Mouse (Mus musculus) layer of hippocampus, adult 9-11 months (tissue): ENCODE data around the gene Cd274.

ENCODE experiments used
- DNase-seq: peaks from one replicate; pipeline ENCODE4 v3.0.0; 2022

The Cd274 gene

DNA sequence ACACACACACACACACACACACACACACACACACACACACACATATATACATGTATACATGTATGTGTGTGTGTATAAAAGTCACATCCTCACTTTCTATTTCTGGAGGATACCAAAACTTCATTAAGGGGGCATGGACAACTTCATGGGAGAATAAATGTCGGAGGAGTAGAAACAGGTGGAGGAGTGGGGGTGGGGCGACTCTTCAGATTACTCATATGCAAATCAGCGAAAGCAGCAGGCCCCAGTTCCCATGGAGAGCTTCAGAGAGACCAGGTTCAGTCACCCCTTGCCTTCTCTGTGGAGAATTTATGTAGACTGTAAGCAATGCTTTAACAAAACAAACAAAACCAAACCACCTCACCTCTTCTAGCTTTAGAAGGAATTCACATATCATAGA, 2.1 kb upstream of the Cd274 start:
- no peak for DNase-seq

DNA sequence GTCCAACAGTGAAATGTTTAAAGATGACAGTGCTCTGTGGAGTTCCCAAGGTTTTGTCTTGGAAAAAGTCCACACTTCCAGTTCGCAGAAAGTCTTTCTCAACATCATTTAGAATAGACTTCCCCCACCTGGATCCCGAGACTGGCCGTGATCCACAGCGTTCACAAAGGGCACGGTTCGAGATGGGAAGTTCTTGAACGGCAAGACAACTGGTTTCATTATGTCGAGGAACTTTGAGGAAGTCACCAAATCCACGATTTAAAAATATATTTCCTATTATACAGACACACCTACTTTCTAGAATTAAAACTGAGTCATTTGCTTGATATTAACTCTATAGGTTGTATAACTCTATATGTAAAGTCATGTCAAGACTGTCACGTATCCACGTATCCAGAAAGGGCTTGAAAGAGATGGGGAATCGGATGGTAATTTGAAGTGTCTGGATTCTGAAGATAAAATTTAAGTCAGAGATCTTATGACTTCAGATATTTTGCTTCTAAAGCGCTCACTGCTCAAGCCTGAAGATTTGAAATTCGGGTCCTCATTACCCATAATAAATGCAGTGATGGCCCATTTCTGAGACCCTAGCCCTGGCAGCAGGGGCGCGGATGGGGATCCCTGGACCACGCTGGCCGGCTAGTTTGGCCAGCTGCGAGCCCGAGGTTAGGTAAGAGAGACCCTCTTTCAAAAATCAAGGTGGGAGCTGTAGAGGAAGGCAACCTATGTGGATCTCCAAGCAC, 858 bp upstream of the Cd274 start:
- DNase-seq, result no peak

DNA sequence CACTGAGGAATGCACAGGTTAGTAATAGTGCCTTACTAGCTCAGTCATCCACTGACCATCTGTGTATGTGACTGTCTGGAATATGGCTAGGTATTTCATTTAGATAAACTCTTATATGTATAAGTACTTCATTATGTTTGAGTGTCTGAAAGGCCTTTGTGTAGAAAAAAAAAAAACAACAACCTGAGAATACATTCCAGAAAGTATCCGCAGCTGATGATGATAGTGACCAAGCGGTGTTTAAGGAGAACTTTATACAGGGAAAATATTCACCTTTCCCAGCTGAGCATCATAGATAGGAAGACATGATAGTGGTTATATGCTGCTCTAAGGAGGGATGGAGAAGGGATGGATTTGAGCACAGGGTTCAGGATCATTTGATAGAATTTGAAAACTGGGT, 786 bp downstream of the Cd274 start:
- no peak for DNase-seq

DNA sequence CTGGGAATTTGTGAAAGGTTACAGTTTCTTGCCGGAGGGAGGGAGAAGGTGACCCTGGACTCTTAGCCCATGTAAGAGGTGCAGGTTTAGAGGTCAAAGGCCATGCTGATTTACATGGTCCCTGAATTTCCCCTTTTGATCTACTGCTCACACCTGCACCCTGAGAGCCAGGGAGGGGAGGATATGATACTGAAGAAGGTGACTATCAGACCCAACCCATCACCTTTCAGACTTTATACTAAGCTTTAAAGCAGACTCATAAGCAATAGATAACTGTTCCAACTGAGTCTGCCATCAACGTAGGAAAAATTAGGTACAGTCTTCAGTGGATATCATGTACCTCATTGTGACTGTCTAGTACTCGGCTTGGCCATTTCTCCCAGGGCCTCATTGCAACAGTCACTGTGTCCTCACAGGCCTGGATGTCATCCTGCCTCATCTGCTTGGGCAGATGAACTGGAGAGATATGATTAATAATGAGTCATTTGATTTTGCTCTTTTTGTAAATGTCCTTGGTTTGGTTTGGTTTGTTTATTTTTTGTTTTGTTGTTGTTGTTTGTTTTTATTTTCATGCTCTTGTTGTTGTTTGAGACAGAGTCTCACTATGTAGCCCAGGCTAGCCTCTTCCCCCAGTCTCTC, 1.5 kb downstream of the Cd274 start:
- DNase-seq, result no peak

DNA sequence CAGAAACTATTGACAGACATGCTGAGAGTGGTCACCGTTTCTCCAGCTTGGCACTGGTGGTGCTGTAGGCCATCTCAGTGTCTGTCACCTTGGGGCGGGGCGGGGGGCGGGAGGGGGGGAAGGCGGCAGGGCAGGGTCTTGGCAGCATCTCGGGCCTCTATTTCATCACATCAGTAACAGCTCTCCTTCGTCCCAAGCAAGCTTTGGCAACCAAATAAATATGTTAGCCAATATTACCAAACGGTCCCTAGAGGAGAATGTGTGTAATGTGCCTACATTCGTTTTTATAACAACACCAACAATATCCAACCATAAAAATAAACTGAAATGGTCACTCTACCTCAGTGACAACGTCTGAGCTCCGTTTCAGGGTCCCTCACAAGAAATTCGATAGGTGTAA, 2.9 kb downstream of the Cd274 start:
- no peak for DNase-seq

DNA sequence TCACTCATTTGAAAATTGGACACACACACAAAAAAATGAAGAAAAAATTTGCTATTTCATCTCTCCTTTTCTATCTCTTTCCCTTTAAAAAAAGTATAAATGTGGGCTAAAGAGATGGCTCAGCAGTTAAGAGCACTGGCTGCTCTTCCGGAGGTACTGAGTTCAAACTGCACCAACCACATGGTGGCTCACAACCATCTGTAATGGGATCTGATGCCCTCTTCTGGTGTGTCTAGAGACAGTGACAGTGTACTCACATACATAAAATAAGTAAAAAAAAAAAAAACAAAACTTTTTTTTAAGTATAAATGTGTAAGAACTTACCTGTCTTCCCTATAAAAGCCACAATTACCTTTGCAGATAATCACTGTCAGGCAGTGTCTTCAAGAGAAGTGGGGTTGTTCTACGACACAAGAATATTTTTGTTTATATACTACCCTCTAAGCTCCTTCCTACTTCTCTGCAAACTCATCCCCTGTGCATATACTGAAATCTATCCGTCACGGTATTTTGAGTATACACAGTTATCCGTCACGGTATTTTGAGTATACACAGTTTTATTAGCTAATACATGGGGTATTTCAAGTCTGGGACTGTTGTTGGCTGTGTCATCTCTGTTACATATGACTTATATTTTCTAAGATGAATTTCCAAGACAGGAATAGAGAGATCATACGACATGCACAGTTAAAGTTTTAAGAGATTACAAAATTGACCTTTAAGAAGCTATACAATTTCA, 3.5 kb downstream of the Cd274 start:
- DNase-seq, result no peak

DNA sequence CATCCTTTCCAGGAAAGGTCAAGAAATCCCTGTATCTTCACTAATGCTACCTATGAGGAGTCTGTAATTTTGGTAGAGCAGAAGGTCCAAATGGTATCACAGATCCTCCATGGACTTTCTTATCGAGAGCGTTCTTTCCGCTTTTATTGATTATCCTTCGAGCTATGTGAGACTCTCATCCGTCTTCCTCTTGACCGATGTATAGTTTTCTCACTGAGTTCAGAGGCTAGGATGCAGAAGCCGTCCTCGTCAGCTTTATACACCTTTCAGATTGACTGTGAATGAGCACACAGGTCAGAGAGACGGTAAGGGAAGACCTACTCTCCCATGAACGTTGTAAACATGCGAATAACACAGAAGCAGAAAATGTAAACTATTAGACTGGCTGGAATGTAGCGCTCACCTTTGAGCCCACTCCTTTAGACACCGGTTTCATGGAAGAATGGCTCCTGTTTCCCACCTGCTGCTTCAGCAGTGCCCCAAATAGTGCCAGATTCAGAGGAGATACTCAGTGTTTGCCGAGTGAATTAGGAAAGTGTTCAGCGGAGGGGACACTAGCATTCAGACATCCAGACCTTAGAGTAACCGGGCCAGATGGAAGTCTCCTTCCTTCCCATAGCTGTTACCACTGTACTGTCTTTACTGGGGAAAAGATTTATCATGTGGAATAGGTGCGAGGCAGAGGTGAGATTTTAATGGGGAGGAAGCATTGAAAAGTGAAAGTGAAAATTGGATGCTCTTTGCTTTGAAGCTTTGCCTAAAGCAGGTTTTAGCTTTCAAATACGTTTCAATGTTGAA, 4.2 kb downstream of the Cd274 start:
- DNase-seq, result no peak

DNA sequence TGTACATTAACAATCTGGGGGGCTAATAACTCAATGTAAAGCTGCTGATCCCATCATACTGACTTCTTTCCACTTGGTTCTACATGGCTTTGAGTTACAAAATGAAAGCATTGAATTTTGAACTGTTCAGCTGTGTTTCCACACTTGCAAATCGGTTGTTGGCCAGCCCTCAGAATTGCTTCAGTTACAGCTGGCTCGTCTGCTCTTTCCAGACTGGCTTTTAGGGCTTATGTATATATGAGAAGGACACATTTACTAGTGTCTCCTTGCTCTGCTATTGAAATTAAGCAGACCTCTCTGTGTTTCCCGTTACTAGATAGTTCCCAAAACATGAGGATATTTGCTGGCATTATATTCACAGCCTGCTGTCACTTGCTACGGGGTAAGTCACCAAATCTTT, 4.9 kb downstream of the Cd274 start:
- peak; percentile 46 for DNase-seq

DNA sequence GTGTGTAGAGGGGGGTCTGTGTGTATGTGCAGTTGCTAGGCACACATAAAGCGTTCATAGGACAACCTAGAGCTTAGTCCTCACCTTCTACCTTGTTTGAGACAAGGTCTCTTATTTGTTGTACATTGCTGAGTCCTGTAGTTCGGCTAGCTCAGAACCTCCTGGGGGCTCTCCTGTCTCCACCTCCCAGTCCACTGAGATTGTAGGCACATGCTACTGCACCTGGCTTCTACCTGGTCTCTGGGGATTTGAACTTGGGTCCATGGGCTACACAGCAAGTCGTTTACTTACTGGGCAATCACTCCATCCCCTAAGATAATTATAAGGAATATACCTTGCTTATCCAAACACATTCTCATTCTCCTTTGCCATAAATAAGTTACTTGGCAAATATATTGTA, 5.4 kb downstream of the Cd274 start:
- no peak for DNase-seq

DNA sequence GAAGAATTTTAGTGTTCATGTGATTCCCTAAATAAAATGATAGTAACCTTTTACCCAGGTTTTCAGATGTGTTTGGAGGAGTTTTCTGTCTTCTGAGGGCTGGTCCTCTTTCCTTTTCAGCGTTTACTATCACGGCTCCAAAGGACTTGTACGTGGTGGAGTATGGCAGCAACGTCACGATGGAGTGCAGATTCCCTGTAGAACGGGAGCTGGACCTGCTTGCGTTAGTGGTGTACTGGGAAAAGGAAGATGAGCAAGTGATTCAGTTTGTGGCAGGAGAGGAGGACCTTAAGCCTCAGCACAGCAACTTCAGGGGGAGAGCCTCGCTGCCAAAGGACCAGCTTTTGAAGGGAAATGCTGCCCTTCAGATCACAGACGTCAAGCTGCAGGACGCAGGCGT, 6.2 kb downstream of the Cd274 start:
- no peak for DNase-seq

DNA sequence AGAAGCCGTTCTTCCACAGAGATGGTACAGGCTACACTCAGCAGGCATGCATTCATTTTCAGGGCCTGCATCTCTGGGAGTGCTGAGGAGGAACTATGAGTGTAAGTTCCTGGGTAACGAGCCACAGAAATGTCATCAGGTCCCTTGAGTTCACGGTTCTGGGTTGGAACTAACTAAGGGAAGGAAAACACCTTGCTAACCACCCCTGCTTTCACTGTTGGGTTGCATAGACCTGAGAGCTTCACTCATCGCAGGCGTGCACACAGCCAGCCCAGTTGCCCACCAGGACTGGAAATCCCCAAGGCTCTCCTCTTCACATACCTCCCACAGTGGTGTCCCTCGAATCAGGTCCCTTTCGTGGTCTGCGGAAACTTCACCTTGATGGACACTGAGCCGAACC, 7.7 kb downstream of the Cd274 start:
- DNase-seq, result no peak

DNA sequence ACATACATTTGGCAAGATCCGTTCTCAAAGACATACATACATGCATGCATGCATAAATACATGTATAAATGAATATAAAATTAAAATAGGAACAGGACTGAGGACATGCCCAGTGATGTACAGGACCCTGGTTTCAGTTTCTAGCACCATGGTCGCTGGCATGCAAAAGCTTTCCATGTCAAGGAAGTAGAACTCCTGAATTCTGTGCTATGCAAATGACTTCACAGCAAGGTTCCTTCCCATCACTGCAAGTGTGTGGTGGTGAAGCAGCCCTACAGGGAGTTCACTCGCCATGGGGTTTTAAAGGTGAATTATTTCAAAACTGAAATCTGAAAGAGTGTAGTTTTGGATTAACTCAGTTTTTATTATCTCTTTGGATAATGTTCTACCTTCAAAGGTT, 9.1 kb downstream of the Cd274 start:
- DNase-seq, result no peak

DNA sequence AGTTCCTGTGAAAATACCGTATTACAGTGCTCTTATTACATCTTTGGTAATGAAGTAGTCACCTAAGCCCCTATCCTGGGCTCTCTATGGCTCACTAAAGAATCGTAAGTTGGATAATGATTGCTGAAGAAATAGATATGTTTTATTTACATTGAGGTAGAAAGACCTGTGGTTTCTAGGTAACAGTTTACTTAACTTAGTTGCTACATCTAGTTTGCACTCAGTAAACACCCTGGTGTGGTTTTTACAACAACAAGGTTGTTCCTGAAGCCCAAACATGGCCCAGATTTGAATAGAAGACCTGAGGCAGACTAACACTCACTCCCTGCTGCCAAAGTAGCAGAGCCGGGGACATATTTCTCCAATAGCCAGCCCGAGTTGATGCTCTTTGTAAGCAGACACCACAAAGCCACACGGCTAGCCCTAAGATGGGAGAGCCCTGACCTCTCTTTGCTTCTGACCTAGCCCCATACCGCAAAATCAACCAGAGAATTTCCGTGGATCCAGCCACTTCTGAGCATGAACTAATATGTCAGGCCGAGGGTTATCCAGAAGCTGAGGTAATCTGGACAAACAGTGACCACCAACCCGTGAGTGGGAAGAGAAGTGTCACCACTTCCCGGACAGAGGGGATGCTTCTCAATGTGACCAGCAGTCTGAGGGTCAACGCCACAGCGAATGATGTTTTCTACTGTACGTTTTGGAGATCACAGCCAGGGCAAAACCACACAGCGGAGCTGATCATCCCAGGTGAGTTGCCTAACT, 12.8 kb downstream of the Cd274 start:
- DNase-seq, result no peak

DNA sequence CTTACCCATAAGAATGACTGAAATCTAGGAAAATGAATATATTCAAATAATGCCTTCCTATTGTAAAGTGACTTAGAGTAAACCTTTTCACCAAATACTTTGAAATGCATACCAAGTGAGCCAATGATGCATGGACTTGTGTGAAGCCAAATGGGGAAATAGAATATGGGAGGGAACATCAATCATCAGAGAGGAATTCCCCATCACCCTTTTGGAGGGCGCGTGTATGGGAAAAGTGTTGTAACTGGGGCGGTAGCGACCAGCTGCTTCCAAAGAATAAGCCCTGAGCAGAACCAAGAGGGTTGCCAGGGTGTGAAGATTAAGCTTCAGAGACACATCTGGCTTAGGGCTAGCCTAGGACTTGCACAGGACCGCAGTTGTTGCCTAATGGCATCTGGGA, 16.1 kb downstream of the Cd274 start:
- DNase-seq, result no peak

DNA sequence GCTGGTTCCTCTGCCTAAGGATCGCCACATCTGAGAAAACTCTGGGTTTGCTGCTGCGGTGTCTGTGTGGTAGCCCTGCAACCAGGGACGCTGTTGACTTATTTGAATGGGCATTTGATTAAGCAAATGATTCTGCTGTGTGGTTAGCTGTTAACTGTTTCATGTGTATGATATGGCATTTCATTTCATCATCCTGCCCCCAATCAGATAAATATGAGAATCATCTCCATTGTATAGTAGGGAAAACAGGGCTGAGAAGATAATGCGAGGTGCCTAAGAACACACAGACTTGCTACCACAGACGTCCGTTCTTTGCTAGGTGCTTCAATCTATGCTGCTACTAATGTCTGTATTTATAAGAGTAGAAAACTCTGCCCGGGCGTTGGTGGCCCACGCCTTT, 17.2 kb downstream of the Cd274 start:
- no peak for DNase-seq

DNA sequence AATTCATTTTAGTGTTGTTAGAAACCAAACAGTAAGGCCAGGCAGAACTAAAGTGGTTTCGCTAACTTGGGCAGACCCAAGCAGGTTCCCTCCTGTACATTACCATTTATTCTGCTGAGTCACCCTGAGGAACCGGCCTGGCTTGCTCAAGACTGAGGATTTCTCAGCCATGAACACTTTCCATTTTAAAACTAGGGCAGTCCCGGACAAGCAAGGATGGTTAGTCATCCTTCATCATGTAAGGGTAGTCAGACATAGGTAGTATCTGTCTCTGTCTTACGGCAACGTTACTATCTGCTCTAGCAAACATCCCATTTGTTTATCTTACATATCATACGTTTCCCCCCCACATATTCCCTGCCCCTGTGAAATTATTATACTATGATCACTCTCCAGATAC, 17.7 kb downstream of the Cd274 start:
- no peak for DNase-seq

DNA sequence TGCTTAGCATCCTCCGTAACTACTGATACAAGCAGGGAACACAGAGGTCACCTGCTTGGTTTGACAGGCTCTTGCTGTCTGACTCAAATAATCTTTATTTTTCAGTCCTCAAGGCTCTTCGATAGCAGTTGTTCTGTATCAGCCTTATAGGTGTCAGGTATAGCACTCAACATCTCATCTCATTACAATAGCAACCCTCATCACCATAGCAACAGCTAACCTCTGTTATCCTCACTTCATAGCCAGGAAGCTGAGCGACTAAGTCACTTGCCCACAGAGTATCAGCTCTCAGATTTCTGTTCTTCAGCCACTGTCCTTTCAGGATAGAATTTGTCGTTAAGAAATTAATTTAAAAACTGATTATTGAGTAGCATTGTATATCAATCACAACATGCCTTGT, 18.6 kb downstream of the Cd274 start:
- DNase-seq, result no peak

DNA sequence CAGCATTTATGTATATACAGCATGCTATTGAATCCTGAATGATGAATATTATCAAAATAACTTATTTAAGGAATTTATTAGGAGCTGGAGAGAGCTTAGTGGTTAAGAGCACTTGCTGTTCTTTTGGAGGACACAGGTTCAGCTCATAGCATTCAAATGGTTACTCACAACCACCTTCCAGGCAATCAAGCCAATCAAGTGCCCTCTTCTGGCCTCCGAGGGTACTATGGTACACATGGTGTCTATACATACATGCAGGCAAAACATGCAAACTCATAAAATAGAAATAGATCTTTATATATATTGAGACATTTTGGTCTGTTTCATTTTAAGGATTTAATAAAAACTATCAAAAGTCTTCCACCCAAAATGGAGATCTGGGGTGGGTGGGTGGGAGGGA, 21.6 kb downstream of the Cd274 start:
- no peak for DNase-seq

DNA sequence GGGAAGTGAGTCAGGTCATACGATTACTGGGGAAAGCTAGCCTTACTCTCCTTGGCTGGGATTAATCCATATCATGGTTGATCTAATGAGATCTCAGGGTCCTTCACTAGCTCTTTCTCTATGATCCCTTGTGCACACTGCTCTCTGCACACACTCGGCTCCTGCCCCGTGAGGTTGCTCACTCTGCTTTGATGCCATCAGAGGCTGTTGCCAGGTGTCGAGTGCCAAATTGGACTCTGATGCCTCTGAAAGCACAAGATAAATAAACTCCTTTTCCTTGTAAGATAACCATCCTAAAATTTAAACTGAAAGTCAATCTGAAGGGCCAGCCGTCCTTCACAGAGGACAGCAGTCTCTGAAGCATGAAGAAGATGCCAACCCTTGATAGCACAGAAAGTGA, 23.2 kb downstream of the Cd274 start:
- no peak for DNase-seq

DNA sequence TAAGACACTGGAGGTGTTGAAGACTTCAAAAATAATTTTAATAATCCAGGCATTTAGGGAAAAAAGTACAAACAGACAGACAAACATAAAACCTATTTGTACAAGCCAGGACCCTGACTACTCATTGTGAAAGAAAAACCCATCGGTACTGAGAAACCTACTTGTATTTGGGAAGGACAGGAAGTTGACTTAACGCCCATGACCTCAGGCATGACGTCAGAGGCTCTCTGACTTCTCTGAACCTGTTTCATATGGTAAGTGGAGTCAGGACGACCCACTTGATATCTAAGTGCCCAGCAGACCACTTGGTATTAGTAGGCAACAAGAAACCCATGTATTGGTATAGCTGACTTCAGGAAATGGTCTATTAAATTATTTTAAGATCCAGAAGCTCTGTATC, 24.0 kb downstream of the Cd274 start:
- DNase-seq, result peak; percentile 10

DNA sequence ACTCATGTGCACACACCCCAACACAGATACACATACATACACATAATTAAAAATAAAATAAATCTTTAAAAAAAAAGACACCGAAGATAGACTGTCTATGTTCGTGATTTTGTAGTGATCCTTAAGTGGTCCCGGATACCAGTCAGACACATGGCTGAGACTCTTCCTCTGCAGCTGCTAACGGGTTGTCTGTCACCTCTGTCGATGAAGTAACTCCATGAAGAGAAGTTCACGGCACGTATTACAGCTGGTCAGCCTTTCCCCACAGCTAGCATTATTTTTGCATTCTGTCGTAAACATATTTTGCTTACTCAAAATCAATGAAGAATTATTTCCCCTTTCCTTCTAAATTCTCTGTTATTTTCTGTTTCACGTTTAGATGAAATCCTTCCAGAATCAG, 26.1 kb downstream of the Cd274 start:
- DNase-seq, result no peak

DNA sequence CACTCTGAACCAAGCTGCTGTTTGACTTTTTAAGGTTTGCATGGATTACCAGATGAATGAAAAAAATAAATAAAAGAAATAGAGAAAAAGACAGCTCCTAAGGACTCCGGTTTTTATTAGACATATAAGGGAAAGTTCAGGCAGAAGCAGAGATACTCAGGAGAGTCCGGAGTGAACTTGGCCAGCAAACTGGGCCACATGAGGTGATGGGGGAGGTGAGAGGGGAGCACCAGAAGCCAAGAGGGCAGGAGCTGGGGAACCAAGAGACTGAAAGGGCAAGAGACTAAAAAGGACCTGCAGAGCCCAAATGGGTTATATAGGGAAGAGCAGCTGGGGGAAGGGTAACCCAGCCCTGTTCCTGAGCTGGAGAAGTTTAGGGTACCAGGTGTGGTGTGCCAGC, 27.5 kb downstream of the Cd274 start:
- no peak for DNase-seq

DNA sequence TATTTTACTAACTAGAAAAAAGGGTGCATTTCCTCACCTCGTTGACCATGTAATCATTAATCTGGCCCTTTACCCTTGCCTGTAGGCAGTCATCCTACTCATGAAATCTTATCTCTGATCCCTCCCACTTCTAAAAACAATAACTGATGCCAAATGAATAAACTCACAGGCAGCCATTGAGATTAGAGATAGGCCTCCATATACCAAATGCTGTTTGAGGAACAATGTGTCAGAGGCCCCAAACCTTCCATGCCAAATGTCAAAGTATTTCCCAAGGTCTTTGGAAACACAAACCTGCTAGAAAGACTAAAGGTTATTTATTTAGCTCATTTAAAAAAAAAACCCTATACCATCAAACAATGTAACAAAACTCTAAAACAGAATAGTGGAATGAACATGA, 29.1 kb downstream of the Cd274 start:
- no peak for DNase-seq
